Mouse (Mus musculus) heart, postnatal 10 days (tissue): ENCODE measurements at regions not wholly inside any gene's neighbourhood (a gene's known extent, or its start where the extent isn't known, plus 50 kb on each side); places are given as distances from the start of the nearest gene placed in this dataset.
"Not testable (repeated sequence)": the region's sequence is repeated elsewhere in the genome, so short reads cannot be mapped to it uniquely, and the experiment has no call there.

Source experiments
- DNase-seq, 2 experiments: peaks; one replicate each; pipeline ENCODE4 v3.0.0; 2021
- intact Hi-C: fragments of 180-260 bp; cut with DNase I; formaldehyde crosslinking; loops from one replicate; pipeline ENCODE4 v1.15.1; 2025

DNA sequence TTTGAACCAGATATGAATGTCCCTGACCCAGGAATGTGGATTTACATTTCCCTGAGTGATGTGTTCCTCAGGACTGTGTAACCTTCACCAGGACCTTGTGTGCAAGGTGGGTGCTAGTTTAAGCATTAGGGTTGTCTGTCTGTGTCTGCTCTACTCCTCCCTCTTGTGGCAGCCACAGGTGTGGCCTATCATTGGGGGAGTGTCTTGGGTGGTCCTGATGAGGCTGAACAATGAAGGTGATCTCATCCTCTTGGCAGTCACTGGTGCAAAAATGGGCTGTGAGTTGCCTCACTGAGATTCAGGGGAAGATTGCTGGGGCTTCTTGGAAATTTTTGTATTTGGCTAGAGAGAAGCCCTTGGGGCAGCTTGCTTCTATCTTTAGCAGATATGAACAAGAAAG, 179.4 kb upstream of the Ube2e1 start:
- DNase-seq, result peak; percentile 8 to 16
- intact Hi-C loops, result no loop called here

DNA sequence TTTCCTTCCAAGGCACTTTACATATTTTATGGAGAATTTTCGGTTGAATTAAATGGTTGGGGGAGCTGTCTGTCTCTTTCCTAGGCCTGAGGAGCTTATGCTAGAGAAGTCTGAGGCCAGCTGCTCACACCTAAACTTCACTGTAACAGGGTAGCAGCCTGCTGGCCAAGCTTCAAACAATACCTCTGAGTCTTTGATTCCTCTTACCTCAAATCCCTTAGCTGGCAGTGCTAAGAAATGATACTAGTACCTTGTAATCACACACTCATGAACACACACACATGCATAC, 176.6 kb upstream of the Ube2e1 start:
- no peak for DNase-seq
- intact Hi-C loops, result loop anchor here (5.0 to 10.0 kb wide), 2 partner anchors 509 to 536 kb away; no protein-coding TSS in a partner anchor

DNA sequence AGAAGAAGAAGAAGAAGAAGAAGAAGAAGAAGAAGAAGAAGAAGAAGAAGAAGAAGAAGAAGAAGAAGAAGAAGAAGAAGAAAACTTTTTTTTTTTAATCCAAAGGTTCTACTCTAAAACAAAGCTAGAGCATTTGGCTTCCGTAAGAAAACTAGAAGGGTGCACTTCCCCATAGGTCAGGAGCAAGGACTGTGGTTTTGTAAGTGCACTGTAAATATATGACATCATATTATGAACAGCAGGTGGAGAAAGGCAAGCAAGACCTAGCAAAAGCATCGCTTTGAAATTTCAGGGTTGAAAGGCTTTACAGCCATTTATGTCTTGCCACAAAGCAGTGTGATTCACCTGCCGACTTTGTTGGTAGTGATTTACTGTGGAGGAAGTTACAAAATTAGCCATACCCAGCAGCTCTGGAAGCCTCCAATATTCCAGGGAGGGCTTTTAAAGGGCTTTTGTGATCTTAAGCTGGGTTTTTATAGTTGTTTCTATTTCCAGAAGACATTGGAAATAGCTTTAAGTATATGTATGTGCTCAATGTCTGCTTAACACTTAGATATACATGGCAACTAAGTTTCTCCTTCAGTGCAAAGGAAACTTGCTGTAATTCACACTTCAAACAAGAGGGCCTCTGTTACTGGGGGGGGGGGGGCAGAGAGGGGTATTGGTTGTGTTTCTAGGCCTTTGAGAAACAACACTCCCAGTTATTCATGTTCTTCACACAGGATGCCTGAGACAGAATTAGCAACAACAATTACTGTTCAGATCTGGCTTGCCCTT, 176.1 kb upstream of the Ube2e1 start:
- no peak for DNase-seq
- intact Hi-C loops, result loop anchor here (5.0 to 10.0 kb wide), 2 partner anchors 510 to 537 kb away; no protein-coding TSS in a partner anchor

DNA sequence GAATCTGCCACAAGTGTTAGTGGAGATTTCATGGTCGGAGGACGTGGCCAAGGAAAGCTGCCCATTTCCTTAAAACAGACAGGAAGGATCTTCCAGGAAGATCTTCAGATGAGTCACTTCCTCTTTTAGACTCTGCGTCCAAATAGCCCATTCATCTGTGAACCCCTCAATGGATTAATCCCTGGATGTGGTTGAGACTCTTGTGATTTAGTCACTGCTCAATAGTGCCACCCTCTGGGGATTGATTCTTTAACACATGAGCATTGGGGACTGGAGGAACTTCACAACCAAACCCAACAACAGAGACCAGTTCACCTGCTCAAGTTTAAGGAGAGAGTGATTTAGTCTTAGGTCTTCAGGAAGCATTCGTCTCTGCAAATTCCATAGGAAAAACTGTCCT, 174.5 kb upstream of the Ube2e1 start:
- DNase-seq, result peak; percentile 33 to 66
- intact Hi-C loops, result loop anchor here (5.0 to 10.0 kb wide), 2 partner anchors 511 to 539 kb away; no protein-coding TSS in a partner anchor

DNA sequence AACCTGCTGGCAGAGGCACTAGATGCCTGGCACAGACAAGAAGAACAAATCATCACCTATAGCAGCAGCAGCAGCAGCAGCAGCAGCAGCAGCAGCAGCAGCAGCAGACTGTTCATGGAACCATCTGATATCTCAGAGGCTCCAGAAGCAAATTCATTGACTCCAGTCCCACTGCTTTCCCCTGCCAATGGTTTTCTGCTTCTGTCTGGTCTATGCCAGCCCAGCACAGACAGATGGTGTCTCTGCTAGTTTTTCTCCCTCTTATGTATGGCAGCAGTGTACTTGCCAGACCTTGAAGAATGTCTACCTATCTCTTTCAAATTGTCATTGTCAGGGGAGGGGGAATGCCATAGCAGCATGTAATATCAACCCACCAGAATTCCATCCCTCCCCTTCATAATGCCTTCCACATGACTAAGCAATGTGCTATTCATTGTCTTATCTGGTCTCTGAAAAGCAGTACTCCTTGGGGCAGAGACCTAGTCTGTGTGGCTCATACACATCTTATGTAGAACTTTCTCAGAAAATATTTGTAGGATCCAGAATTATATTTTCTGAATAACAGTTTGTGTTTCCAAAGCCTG, 168.7 kb upstream of the Ube2e1 start:
- DNase-seq, result no peak

DNA sequence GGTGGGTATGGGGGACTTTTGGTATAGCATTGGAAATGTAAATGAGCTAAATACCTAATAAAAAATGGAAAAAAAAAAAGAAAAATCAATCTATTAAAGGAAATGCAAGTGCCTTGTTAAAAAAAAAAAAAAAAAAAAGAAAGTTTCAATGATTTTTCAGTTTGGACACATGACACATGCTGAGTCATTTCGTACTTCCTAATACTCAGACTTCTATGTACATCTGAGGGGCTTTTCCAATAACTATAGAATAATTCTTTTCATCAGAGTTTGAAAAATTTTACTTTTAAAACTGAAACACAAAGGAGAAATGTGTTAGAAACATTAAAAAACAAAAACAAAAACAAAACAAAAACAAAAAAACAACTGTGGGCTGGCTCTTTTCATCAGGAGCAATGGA, 162.4 kb upstream of the Ube2e1 start:
- no peak for DNase-seq
- intact Hi-C loops, result no loop called here

More for the DNA sequence above, 168.7 kb upstream of the Ube2e1 start:
- intact Hi-C loops, result loop anchor here (10.0 kb wide), 1 partner anchor 544 kb away; no protein-coding TSS in a partner anchor

DNA sequence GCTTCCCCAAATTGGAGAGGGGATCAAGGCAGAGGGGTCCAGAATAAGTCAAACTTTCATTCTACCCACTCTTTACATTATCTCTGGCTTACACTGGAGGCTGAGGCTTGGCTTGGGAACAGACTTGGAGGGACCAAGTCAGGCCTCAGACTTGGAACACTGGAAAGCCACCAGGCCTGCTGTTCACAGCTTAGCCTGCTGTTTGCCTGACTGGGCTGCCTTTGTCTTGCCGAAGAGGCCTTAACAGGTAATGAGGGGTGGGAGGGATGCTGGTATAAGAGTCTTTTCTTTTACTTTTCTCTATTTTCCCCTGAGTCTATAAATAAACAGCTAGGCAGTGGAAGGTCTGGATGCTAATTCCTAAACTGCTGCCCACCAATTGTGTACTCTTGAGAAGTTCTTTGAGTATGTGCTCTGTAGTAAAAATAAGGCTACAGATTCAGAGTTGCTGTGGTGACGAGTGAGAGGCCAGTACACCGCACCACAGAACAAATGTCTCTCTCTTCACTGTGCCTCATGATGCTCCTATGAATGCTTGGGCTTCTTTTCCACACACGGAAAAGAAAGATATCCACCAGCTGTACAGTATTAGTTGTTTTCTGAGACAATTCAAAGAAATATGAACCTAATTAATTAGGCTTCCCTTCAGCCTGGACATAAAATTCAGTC, 154.6 kb upstream of the Ube2e1 start:
- DNase-seq, result no peak
- intact Hi-C loops, result loop anchor here (2.0 kb wide), 1 partner anchor 27 kb away; no protein-coding TSS in a partner anchor

DNA sequence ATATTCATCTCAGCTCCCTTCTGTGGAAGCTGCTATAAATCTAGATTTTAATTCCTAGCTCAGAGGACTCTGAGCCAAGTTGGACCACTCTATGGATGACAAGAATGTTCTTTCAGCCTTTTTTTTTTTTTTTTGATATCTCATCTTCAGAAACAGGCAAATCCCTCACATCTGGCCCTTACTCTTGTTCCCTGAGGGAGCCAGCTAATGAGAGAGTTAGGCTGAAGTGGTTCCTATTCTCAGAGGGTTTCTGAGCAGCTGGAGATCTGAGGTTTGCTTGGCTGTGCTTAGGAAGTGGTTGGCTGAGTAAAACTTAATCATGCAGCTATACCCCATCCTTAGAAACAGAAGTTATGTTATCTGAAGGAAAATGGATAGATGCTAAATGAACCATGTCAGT, 153.9 kb upstream of the Ube2e1 start:
- DNase-seq, result peak in 1 of 2 experiments; percentile 3
- intact Hi-C loops, result no loop called here

DNA sequence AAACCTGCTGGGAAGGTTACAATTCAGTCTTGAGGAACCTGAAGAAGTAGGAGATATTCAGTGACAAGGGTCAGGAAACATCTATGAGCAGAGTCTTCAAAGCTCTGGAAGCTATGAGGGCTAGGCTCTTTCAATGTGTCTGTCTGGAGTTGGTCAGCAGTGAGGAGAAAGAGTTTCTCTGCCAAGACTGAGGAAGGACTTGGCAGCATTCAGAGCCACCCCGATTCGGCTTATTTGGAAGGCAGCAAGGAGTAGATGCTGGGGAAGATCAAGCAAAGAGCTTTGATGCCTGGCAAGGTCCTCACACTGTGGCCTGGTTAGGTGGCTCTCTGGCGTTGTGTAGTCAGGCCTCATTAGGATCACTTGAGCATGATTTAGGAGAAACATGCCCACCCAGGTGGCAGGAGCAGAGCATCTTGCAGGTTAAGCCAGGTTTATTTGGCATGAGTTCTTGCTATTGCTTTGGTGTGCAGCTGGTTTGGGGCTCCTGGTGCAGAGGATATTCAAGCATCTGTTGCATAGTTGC, 145.2 kb upstream of the Ube2e1 start:
- DNase-seq, result no peak
- intact Hi-C loops, result no loop called here

DNA sequence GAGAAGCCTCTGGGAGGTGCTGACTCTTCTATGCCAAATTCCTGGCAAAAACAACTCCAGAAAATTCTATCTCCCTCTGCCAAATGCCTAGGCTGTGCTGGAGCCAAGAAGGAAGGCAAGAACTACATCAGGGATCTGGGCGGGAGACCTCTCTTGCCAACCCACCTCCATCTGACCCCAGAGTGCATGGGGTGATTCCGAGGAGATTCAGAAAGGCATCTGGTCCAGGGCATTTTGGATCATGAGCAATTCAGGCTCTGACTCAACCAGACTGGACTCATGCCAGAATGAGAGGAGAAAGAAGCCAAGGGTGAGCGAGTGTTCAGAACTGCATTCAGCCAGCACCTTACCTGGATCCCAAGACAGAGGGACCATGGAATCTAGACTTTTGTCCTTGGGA, 137.0 kb upstream of the Ube2e1 start:
- peak; percentile 32 to 34 for DNase-seq

DNA sequence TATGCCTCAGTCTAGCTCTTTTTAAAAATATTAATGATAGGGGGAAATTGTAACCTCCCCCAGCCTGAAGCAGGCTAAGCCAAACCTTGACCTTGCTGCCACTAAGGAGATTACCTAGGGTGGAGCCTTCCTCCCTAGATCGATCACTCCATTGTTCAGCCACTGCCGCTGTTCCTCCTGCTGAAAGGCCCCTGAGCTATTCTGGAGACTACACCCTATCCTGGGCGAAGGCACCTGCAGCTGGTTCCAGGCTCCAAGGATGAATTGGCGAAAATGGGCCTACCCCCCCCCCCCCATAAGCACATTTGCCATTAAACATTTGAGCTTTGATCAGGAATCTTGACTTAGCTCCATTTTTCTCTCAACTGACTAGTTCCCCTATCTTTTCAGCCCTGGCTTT, 135.2 kb upstream of the Ube2e1 start:
- intact Hi-C loops, DNase-seq: not testable (repeated sequence)

More for the DNA sequence above, 137.0 kb upstream of the Ube2e1 start:
- intact Hi-C loops, result no loop called here

DNA sequence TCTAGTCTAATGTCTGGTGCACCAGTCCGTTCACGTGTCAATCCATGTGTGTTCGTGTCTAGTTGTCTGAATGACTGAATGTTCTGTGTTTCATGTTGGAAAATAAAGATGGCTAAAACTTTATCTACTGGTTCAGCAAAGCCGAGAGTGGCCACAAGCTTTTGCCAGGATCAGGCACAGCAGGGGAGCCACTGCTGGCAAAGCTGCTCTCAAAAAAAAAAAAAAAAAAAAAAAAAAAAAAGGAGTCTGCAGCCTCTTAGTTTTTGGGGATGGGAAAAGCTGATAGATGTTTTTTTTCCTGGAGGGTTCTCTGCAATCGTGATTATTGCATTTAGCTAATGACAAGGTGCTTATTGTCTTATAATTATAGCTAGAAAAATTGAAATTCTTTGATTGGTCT, 132.5 kb upstream of the Ube2e1 start:
- DNase-seq, intact Hi-C loops: not testable (repeated sequence)

DNA sequence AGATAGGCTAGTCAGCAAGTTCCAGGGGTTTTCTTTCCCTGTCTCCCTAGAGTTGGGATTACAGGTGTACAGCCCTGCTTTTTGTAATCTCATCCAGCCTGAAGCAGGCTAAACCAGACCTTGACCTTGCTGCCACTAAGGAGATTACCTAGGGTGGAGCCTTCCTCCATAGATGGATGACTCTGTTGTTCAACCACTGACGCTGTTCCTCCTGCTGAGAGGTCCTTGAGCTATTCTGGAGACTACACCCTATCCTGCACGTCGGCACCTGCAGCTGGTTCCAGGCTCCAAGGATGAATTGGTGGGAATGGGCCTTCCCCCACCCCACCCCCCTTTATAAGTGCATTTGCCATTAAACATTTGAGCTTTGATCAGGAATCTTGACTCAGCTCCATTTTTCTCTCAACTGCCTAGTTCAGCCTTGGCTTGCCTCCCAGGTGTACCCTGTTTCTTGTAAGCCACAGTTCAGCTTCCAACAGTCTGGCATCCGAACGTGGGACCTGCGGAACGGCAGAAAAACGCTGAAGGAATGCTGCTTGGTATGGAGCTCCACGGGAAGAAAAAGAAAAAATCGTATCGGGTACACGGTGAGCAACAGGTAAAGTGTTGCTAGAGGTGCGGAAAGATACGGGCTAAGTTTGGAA, 131.7 kb upstream of the Ube2e1 start:
- intact Hi-C loops, result no loop called here
- no peak for DNase-seq

DNA sequence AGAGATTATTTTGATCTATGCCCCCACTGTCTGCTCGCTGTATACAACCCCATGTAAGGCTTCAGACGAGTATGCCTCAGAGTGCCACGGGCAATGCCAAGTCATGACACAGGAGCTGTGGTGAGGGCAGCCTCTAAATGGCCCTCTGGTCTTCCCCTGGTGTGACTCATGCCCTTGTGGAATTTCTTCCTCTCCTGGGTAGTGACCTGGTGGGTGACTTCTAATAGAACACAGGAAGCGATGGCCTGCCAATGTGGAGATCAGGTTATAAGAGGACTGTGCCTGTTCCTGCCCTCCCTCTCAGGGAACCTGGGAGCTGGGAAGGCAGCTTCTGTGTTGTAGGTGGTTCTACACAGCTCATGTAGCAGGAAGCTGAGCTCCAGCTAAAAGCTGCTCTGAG, 130.7 kb upstream of the Ube2e1 start:
- no peak for DNase-seq
- intact Hi-C loops, result no loop called here

DNA sequence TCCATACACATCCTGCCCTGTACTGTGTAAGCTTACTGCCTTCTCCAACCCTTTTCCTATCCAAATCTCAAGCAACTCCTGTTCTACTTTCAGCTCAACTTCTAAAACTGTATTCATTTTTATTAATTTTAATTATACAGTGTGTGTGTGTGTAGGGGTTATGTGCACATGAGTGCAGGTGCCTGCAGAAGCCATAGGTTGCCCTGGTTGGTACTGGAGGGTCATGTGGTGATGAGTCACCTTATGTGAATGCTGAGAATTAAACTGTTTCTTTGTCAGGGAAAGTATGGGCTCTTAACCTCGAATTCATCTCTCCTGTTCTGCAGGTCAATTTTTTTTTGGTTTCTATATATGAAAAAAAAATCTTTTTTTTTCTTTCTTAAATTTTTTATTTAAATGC, 117.0 kb upstream of the Ube2e1 start:
- intact Hi-C loops, result no loop called here
- no peak for DNase-seq

DNA sequence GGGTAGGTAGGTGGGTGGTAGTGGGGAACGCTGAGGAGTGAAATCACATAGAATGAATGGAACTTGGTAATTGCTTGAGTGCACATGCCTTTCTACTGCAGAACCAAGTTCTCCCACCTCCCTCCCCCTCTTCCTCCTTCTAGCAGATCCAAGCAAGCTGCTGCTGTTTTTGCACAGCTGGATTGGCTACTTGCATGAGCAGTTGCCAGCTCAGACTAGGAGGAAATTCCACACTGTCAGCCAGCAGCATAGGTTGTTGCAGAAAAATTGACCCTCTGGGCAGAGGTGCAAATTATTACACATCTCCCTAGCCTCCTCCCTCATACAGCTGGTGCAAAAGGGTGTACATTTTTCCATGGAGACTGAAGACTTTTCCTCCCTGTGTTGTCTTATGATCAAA, 112.8 kb upstream of the Ube2e1 start:
- peak; percentile 37 to 42 for DNase-seq
- intact Hi-C loops, result no loop called here

DNA sequence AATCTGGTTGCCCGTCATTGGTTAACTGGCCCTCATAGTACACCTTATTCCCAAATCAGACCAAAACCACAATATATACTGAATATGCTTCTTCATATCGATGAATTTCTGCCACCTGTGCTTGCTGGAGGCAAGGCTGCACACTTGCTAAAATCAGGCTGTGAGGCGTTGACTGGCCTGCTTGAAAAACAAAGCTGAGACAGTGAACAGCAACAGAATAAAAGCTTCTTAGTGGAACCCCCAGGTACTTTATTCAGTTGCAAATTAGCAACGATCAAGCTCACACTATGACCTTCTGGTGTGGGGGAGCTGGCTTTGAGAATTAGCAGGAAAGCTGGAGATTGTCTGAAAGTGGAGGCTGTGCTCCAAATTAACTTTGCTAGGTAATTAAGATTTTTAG, 97.3 kb upstream of the Ube2e1 start:
- intact Hi-C loops, DNase-seq: not testable (repeated sequence)

DNA sequence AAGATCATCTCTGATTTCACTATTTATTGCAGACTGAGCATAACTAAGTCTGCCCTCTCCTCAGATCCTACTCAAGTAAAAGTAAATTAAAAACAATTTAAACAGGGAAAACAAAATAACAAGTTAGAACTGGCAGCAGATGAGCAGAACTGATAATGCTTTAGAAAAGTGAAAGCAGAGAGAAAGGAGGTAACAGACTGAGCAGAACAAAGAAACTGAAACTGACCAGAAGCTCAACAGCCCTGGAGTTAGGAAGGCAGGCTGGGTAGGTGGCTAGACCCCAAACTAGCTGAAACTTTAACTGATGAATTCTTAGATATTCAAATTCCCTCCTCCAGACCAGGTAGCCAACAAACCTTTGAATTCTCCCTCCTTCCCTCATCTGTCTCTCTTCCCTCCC, 94.2 kb upstream of the Ube2e1 start:
- intact Hi-C loops, result no loop called here
- DNase-seq, result no peak

DNA sequence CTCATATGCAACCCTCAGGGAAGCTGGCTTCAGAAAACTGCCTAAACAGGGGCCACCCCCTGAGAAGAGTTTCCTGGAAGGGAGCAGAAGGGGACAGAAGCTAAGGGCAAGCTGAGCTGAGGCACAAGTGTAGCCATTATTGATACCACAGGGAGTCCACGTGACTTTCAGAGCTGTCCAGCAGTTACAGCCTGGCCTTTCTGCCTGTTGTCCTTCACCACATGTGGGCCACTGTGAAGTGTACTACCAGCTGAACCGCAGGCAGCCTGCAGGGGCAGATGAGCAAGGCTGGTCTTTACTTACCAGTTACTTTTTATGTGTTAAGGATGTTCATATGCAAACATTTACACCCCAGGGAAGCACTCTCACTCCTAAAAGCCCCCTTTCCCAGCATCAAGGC, 85.2 kb upstream of the Ube2e1 start:
- intact Hi-C loops, result no loop called here
- no peak for DNase-seq

DNA sequence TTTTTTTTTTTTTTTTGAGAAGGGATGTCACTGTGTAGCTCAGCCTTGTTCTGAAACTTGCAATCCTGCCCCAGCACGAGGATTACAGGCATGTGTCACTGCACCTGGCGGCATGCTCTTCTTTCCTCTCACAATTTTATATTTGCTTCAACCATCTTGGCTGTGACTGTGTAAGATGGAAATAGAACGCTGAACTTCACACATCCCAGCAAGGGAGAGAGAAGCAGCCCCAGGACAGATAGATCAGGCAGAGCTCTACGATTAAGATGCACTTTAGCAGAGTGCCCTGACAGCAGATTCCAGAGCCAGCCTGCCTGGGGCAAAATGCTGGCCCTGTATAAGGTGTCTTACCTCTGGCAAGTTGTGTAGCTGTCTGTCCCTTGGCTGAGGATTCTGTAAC, 84.7 kb upstream of the Ube2e1 start:
- intact Hi-C loops, result no loop called here
- DNase-seq, result no peak

DNA sequence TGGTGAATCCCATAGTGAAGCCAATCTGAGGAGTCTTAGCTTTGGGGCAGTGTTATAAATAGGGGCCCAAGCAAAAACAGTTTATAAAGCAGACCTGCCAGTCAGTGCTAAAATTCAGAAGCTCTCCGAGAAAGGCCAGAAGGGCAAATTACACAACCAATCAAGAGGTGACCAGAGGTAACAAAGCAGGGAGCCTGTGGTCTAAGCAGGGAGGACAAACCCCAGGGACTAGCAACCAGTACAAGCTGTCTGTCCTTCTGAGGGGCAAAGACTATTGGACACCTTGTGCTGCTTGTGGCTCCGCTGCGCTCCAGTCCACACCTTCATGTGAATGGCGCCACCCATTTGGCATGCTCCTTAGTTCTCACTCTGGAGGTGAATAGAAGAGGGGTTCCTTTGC, 67.3 kb upstream of the Ube2e1 start:
- DNase-seq, result peak in 1 of 2 experiments; percentile 4
- intact Hi-C loops, result no loop called here
